Mouse (Mus musculus): ENCODE measurements around the gene Cpox.

- TF ChIP-seq EP300 (IDR thresholded peaks at IDR 0.05; ENCODE audit: insufficient read depth, low read depth, low read length) = no peak
- no peak for TF ChIP-seq CTCF (IDR thresholded peaks at IDR 0.05)
- no peak for TF ChIP-seq POLR2A (IDR thresholded peaks at IDR 0.05; ENCODE audit: insufficient read depth, low read depth, low read length)
Measured at GRCm38 (mm10) chr16:58689555-58690169, 19.6 kb downstream of the Cpox start.
